Mouse (Mus musculus) CH12.LX (cell line): ENCODE measurements around the gene Chrne. TPM values are rescaled to one million over a fixed set of nuclear protein-coding genes. Genes with fewer than 3 reads are reported as not detected.

ENCODE experiments used
- DNase-seq: peaks from one replicate; pipeline ENCODE4 v3.0.0-alpha.2; 2013; ENCODE audit errors: extremely low read depth
- H3K27ac ChIP-seq: 2 replicates; pipeline ENCODE4 v1.5.1; 2012; ENCODE audit warnings: low read depth, mild to moderate bottlenecking, control low read depth, moderate library complexity; ENCODE audit not compliant: insufficient read depth
- H3K27me3 ChIP-seq: replicated peaks from 2 replicates; pipeline ENCODE3; 2012; ENCODE audit warnings: inconsistent platforms
- H3K36me3 ChIP-seq, 2 experiments: replicated peaks in 1 of 2; 2 replicates each; pipeline versions ENCODE3 to v1.6.1; 2012; ENCODE audit warnings: inconsistent platforms in 1 of 2, low read length in 1 of 2, mild to moderate bottlenecking in 1 of 2, mixed read lengths in 1 of 2, moderate library complexity in 1 of 2; ENCODE audit not compliant: control insufficient read depth in 1 of 2, insufficient read depth in 1 of 2
- H3K4me1 ChIP-seq, 2 experiments: 2 replicates each; pipeline ENCODE4 v1.6.1; 2012; ENCODE audit warnings: inconsistent platforms in 1 of 2, moderate library complexity in 1 of 2; ENCODE audit not compliant: insufficient read depth in 2 of 2, control insufficient read depth in 1 of 2
- H3K4me2 ChIP-seq: 2 replicates; pipeline ENCODE4 v1.6.1; 2012; ENCODE audit warnings: low read depth, mild to moderate bottlenecking, control low read depth; ENCODE audit not compliant: poor library complexity, insufficient read depth, severe bottlenecking
- H3K4me3 ChIP-seq, 3 experiments: fragments of 150-350 bp in 1 of 3; sonication (generic) in 1 of 3; replicated peaks in 1 of 3; 2 replicates each; pipeline versions ENCODE3 to v1.5.1; 2011 to 2012; ENCODE audit warnings: low read depth in 2 of 3, low read length in 2 of 3, mild to moderate bottlenecking in 2 of 3, moderate library complexity in 2 of 3, control low read depth in 1 of 3, improper control_type of control experiment in 1 of 3, inconsistent platforms in 1 of 3, mixed read lengths in 1 of 3; ENCODE audit not compliant: poor library complexity in 1 of 3
- H3K79me2 ChIP-seq: replicated peaks from 2 replicates; pipeline ENCODE4 v1.6.1; 2012; ENCODE audit warnings: mild to moderate bottlenecking, moderate library complexity; ENCODE audit not compliant: control insufficient read depth, poor library complexity, insufficient read depth, severe bottlenecking; ENCODE audit errors: extremely low read depth
- H3K9ac ChIP-seq: 2 replicates; pipeline ENCODE4 v1.6.1; 2012; ENCODE audit warnings: low read depth, mild to moderate bottlenecking, control low read depth, moderate library complexity; ENCODE audit not compliant: insufficient read depth
- H3K9me3 ChIP-seq: replicated peaks from 2 replicates; pipeline ENCODE3; 2012; ENCODE audit warnings: low read length, inconsistent platforms, mixed read lengths
- BHLHE40 ChIP-seq: IDR thresholded peaks from 2 replicates; pipeline ENCODE4 v1.6.1; 2011; ENCODE audit warnings: mild to moderate bottlenecking, low read depth, low read length, improper control_type of control experiment
- ELF1 ChIP-seq: IDR thresholded peaks from 2 replicates; pipeline ENCODE4 v1.6.1; 2014; ENCODE audit warnings: low read depth, mild to moderate bottlenecking, inconsistent platforms, low read length, improper control_type of control experiment
- EP300 ChIP-seq: IDR thresholded peaks from 2 replicates; pipeline ENCODE4 v1.6.1; 2011; ENCODE audit warnings: low read length, improper control_type of control experiment
- ETS1 ChIP-seq: conservative IDR thresholded peaks from 2 replicates; pipeline ENCODE4 v1.6.1; 2012; ENCODE audit warnings: low read depth, mild to moderate bottlenecking, inconsistent platforms, low read length, improper control_type of control experiment, moderate library complexity
- HCFC1 ChIP-seq: IDR thresholded peaks from 2 replicates; pipeline ENCODE4 v1.6.1; 2012; ENCODE audit warnings: low read depth, mild to moderate bottlenecking, inconsistent platforms, low read length, improper control_type of control experiment
- IRF4 ChIP-seq: IDR thresholded peaks from 2 replicates; pipeline ENCODE4 v1.6.1; 2014; ENCODE audit warnings: low read depth, mild to moderate bottlenecking, inconsistent platforms, low read length, improper control_type of control experiment
- KAT2A ChIP-seq: IDR thresholded peaks from 2 replicates; pipeline ENCODE4 v1.6.1; 2012; ENCODE audit warnings: low read length, improper control_type of control experiment, inconsistent platforms; ENCODE audit not compliant: insufficient replicate concordance
- MAFK ChIP-seq: IDR thresholded peaks from 2 replicates; pipeline ENCODE4 v1.6.1; 2011; ENCODE audit warnings: low read length, improper control_type of control experiment; ENCODE audit not compliant: insufficient replicate concordance
- MAZ ChIP-seq: IDR thresholded peaks from 2 replicates; pipeline ENCODE4 v1.6.1; 2012; ENCODE audit warnings: low read depth, mild to moderate bottlenecking, inconsistent platforms, low read length, improper control_type of control experiment, moderate library complexity
- MEF2A ChIP-seq: IDR thresholded peaks from 2 replicates; pipeline ENCODE4 v1.6.1; 2014; ENCODE audit warnings: low read depth, mild to moderate bottlenecking, inconsistent platforms, low read length, improper control_type of control experiment, borderline replicate concordance
- NELFE ChIP-seq: IDR thresholded peaks from 2 replicates; pipeline ENCODE4 v1.6.1; 2011; ENCODE audit warnings: low read depth, low read length, improper control_type of control experiment
- POLR2A ChIP-seq: IDR thresholded peaks from 2 replicates; pipeline ENCODE4 v1.6.1; 2011; ENCODE audit warnings: low read depth, mild to moderate bottlenecking, improper control_type of control experiment, low read length
- RCOR1 ChIP-seq: conservative IDR thresholded peaks from 2 replicates; pipeline ENCODE4 v1.6.1; 2012; ENCODE audit warnings: low read depth, mild to moderate bottlenecking, inconsistent platforms, low read length, improper control_type of control experiment
- SIN3A ChIP-seq: IDR thresholded peaks from 2 replicates; pipeline ENCODE4 v1.6.1; 2012; ENCODE audit warnings: low read length, improper control_type of control experiment, inconsistent platforms
- SMC3 ChIP-seq: IDR thresholded peaks from 2 replicates; pipeline ENCODE4 v1.6.1; 2011; ENCODE audit warnings: low read depth, low read length, improper control_type of control experiment
- TBP ChIP-seq: conservative IDR thresholded peaks from 2 replicates; pipeline ENCODE4 v1.6.1; 2011; ENCODE audit warnings: low read depth, low read length, improper control_type of control experiment
- TCF12 ChIP-seq: IDR thresholded peaks from 2 replicates; pipeline ENCODE4 v1.6.1; 2014; ENCODE audit warnings: low read depth, mild to moderate bottlenecking, inconsistent platforms, low read length, improper control_type of control experiment
- UBTF ChIP-seq: IDR thresholded peaks from 2 replicates; pipeline ENCODE4 v1.6.1; 2012; ENCODE audit warnings: low read depth, mild to moderate bottlenecking, inconsistent platforms, low read length, improper control_type of control experiment, moderate library complexity
- USF1 ChIP-seq: IDR thresholded peaks from 2 replicates; pipeline ENCODE4 v1.6.1; 2014; ENCODE audit warnings: low read depth, mild to moderate bottlenecking, inconsistent platforms, low read length, improper control_type of control experiment
- ZC3H11A ChIP-seq: IDR thresholded peaks from 2 replicates; pipeline ENCODE4 v1.6.1; 2012; ENCODE audit warnings: low read depth, mild to moderate bottlenecking, inconsistent platforms, low read length, improper control_type of control experiment
- ZKSCAN1 ChIP-seq: IDR thresholded peaks from 2 replicates; pipeline ENCODE4 v1.6.1; 2012; ENCODE audit warnings: low read depth, inconsistent platforms, low read length, improper control_type of control experiment, borderline replicate concordance
- ZMIZ1 ChIP-seq: IDR thresholded peaks from 2 replicates; pipeline ENCODE4 v1.6.1; 2012; ENCODE audit warnings: low read depth, mild to moderate bottlenecking, inconsistent platforms, low read length, improper control_type of control experiment
- dilution Hi-C: fragments of 300-500 bp; cut with MboI; formaldehyde crosslinking; loops from 2 replicates; pipeline ENCODE4 v1.14.3; 2020; ENCODE audit warnings: low sequenced_read_pairs; ENCODE audit not compliant: extremely low pct_unique_long_range_greater_than_20kb, extremely low pct_ligation_motif_present
- in situ Hi-C: fragments of 300-500 bp; cut with MboI; formaldehyde crosslinking; loops from 3 replicates; pipeline ENCODE4 v1.14.3; 2019; ENCODE audit warnings: low sequenced_read_pairs, low pct_ligation_motif_present, low pct_unique_long_range_greater_than_20kb, mixed read lengths
- polyA plus RNA-seq: library from polyadenylated mRNA; unstranded; fragments of >175 nt; gene quantifications from 2 replicates; pipeline ENCODE4 v1.2.1, GENCODE M21; 2012; ENCODE audit warnings: low read depth; ENCODE audit not compliant: insufficient read length
- total RNA-seq, 2 experiments: library from RNA; depleted of rRNA; stranded (reverse); fragments of 300-350 nt in 1 of 2; fragments of >200 nt in 1 of 2; gene quantifications; 2 replicates each; pipeline ENCODE4 v1.2.3; 2012 to 2014

Chrne gene
- total and polyA plus RNA-seq, 3 experiments = not detected

- TF ChIP-seq NELFE (0 out of 2 replicates have a peak, but pooled peaks have one; percentile 20), POLR2A (peak; percentile 34; the same call in 1 of the 2 replicates), MAZ (peak; percentile 51; the same call in 1 of the 2 replicates), UBTF (no peak), ETS1 (no peak; the same call in 1 of the 2 replicates), IRF4 (0 out of 2 replicates have a peak, but pooled peaks have one; percentile 37), MEF2A (peak; percentile 86)
- peaks cover 49 to 96% of the 10 kb centered on the region in 2 experiments for H3K4me1 ChIP-seq
- dilution Hi-C loops (no loop called here), in situ Hi-C loops (no loop called here)
- peak overlapping the region in 1 of 3 experiments; percentile 4 for H3K4me3 ChIP-seq
- peaks cover 0 to 35% of the 10 kb centered on the region in 2 experiments for H3K36me3 ChIP-seq
- H3K79me2 ChIP-seq = peaks cover 9% of the 10 kb centered on the region; the same call in 1 of the 2 replicates
- no peak for DNase-seq
- peak overlapping the region; percentile 38; the same call in 1 of the 2 replicates for H3K27ac ChIP-seq
- peak overlapping the region; percentile 23; the same call in 1 of the 2 replicates for H3K9ac ChIP-seq
- H3K27me3 ChIP-seq = no peaks in the 10 kb centered on the region
- peak overlapping the region; percentile 29; the same call in 1 of the 2 replicates for H3K4me2 ChIP-seq
- no peaks in the 10 kb centered on the region for H3K9me3 ChIP-seq
Measured at GRCm38 (mm10) chr11:70586954-70587353, 32.1 kb downstream of the Chrne start.

GRCm38 (mm10) chr11:70586261-70586660 is 32.8 kb downstream of the Chrne start:
- Histone ChIP-seq H3K27me3 (no peaks in the 10 kb centered on the region), H3K9me3 (no peaks in the 10 kb centered on the region), H3K4me1 (peaks cover 49 to 96% of the 10 kb centered on the region in 2 experiments), H3K27ac (peak overlapping the region; percentile 38), H3K79me2 (peaks cover 9% of the 10 kb centered on the region; the same call in 1 of the 2 replicates), H3K9ac (peak overlapping the region; percentile 7; the same call in 1 of the 2 replicates), H3K36me3 (peaks cover 0 to 35% of the 10 kb centered on the region in 2 experiments), H3K4me3 (peak overlapping the region in 1 of 3 experiments; percentile 1), H3K4me2 (peak overlapping the region; percentile 60; the same call in 1 of the 2 replicates)
- DNase-seq = peak; percentile 72
- dilution Hi-C loops = no loop called here
- in situ Hi-C loops = no loop called here
- 0 out of 2 replicates have a peak, but pooled peaks have one; percentile 11 for TF ChIP-seq TCF12
- TF ChIP-seq ETS1 = no peak; the same call in 1 of the 2 replicates
- TF ChIP-seq SIN3A = 0 out of 2 replicates have a peak, but pooled peaks have one; percentile 47
- 0 out of 2 replicates have a peak, but pooled peaks have one; percentile 23 for TF ChIP-seq EP300
- TF ChIP-seq BHLHE40 = peak; percentile 52
- peak; percentile 19; the same call in 1 of the 2 replicates for TF ChIP-seq MEF2A
- no peak for TF ChIP-seq ZC3H11A

DNA sequence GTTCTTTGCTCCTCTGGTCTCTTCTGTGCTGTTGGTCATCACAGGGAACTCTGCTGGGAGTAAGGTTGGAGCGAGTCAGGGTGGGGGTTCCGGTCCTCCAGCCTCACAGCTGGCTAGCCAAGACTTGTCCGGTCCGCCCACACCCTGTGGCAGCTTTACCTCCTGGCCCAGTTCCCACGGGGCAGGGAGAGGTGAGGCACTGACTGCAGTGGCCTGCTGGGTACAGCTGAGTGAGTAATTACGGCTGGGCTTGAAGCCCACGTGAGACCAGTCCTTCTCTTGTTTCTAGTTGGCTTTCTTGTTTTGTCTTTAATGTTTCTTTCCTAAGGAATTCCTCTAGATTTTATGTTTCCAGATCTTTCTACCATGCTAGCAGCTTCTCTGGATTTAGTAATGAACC is 33.6 kb downstream of the Chrne start:
- Histone ChIP-seq H3K9ac (peak overlapping the region; percentile 7; the same call in 1 of the 2 replicates), H3K79me2 (peaks cover 9% of the 10 kb centered on the region; the same call in 1 of the 2 replicates), H3K27ac (peak overlapping the region; percentile 58), H3K27me3 (no peaks in the 10 kb centered on the region), H3K4me2 (peak overlapping the region; percentile 60; the same call in 1 of the 2 replicates), H3K36me3 (peaks cover 0 to 35% of the 10 kb centered on the region in 2 experiments), H3K9me3 (no peaks in the 10 kb centered on the region), H3K4me1 (peaks cover 54 to 95% of the 10 kb centered on the region in 2 experiments), H3K4me3 (no peak overlapping the region)
- no peak for DNase-seq
- in situ Hi-C loops (no loop called here), dilution Hi-C loops (no loop called here)
- TF ChIP-seq MAZ = 0 out of 2 replicates have a peak, but pooled peaks have one; percentile 42
- TF ChIP-seq KAT2A = no peak
- TF ChIP-seq USF1 = no peak
- no peak for TF ChIP-seq ZKSCAN1
- no peak for TF ChIP-seq ZMIZ1
- no peak for TF ChIP-seq ELF1
- no peak for TF ChIP-seq RCOR1
- no peak for TF ChIP-seq TBP
- TF ChIP-seq SMC3 = no peak
- peak; percentile 62; the same call in 1 of the 2 replicates for TF ChIP-seq TCF12
- 0 out of 2 replicates have a peak, but pooled peaks have one; percentile 24 for TF ChIP-seq MEF2A
- TF ChIP-seq BHLHE40 = peak; percentile 65
- no peak for TF ChIP-seq MAFK
- TF ChIP-seq ETS1 = peak; percentile 70
- no peak for TF ChIP-seq HCFC1
